ENCODE assay signal across 12 mouse cellular contexts in genomic region chr2:83722936-83723335, GRCm38 (mm10). TPM values are rescaled to one million over a fixed set of nuclear protein-coding genes. Genes with fewer than 3 reads are reported as not detected.
DNase-seq lines count a peak whose midpoint lies in the region; ATAC-seq and TF ChIP-seq lines count a peak whose summit lies in the region.
"Had no signal": no experiment of that assay in that cellular context is flagged by ENCODE, and none has a peak within 500 bp of the region (broad histone marks: within the 10 kb centered on the region; RNA-seq: fewer than 3 reads in every experiment).

No protein-coding gene starts in this region.

- in situ Hi-C loops in CH12.LX (cut with MboI; ENCODE audit: low pct_ligation_motif_present, low pct_unique_long_range_greater_than_20kb, low sequenced_read_pairs) = no loop called here

- no peak overlapping the region for H3K4me2 ChIP-seq in forebrain, embryonic 16.5 days (ENCODE audit: low read length)
- peak overlapping the region; percentile 55 for H3K4me2 ChIP-seq in kidney, embryonic 14.5 days (replicated peaks; ENCODE audit: low read depth, low read length)
- H3K4me2 ChIP-seq in CH12.LX (ENCODE audit: insufficient read depth, low read depth, poor library complexity, severe bottlenecking) = peak overlapping the region; percentile 66; the same call in 1 of the 2 replicates
- peak overlapping the region; percentile 76 for H3K4me2 ChIP-seq in limb, embryonic 13.5 days (replicated peaks)

- no peak for TF ChIP-seq RAD21 in CH12.LX (IDR thresholded peaks at IDR 0.05; ENCODE audit: low read depth, low read length)

- H3K9ac ChIP-seq in forebrain, embryonic 16.5 days (replicated peaks; ENCODE audit: low read depth, low read length) = no peak overlapping the region
- H3K9ac ChIP-seq in kidney, embryonic 14.5 days (ENCODE audit: low read depth, low read length) = no peak overlapping the region; the same call in 1 of the 2 replicates
- peak overlapping the region; percentile 39; the same call in 1 of the 2 replicates for H3K9ac ChIP-seq in CH12.LX (ENCODE audit: insufficient read depth, low read depth)
- H3K9ac ChIP-seq in limb, embryonic 13.5 days = no peak overlapping the region

- H3K27ac ChIP-seq in forebrain, embryonic 10.5 days = peak overlapping the region; percentile 97; the same call in 1 of the 2 replicates
- H3K27ac ChIP-seq in forebrain, embryonic 16.5 days (ENCODE audit: low read length) = no peak overlapping the region
- H3K27ac ChIP-seq in kidney, embryonic 14.5 days (ENCODE audit: low read depth, low read length) = peak overlapping the region; percentile 99
- no peak overlapping the region for H3K27ac ChIP-seq in CH12.LX (ENCODE audit: insufficient read depth, low read depth)
- H3K27ac ChIP-seq in limb, embryonic 13.5 days = peak overlapping the region; percentile 94; the same call in 1 of the 2 replicates

- TF ChIP-seq EP300 in CH12.LX (IDR thresholded peaks at IDR 0.05; ENCODE audit: low read length) = no peak

- no peak for ATAC-seq in forebrain, embryonic 16.5 days
- no peak for ATAC-seq in kidney, embryonic 14.5 days (ENCODE audit: low FRiP score, low TSS enrichment)
- ATAC-seq in limb, embryonic 13.5 days (ENCODE audit: low FRiP score, low read depth) = no peak
- ATAC-seq: midbrain, embryonic 13.5 days had no signal

- no peak for TF ChIP-seq CTCF in CH12.LX (conservative IDR thresholded peaks at IDR 0.05 in 1 of 2, IDR thresholded peaks at IDR 0.05 in 1 of 2; ENCODE audit: low read depth in 2 of 2, low read length in 2 of 2)

- H3K27me3 ChIP-seq in forebrain, embryonic 10.5 days (ENCODE audit: poor library complexity, severe bottlenecking) = no peaks in the 10 kb centered on the region
- no peaks in the 10 kb centered on the region; the same call in 1 of the 2 replicates for H3K27me3 ChIP-seq in forebrain, embryonic 16.5 days (replicated peaks; ENCODE audit: control insufficient read depth, insufficient read depth, low read length)
- no peaks in the 10 kb centered on the region for H3K27me3 ChIP-seq in kidney, embryonic 14.5 days (ENCODE audit: control insufficient read depth, insufficient read depth, low read length)
- H3K27me3 ChIP-seq in CH12.LX (replicated peaks) = no peaks in the 10 kb centered on the region
- no peaks in the 10 kb centered on the region for H3K27me3 ChIP-seq in limb, embryonic 13.5 days
- H3K27me3 ChIP-seq: midbrain, embryonic 13.5 days had no signal

- H3K4me3 ChIP-seq in forebrain, embryonic 10.5 days = peak overlapping the region; percentile 84; the same call in 1 of the 2 replicates
- H3K4me3 ChIP-seq in forebrain, embryonic 16.5 days (replicated peaks; ENCODE audit: low read length) = no peak overlapping the region
- no peak overlapping the region for H3K4me3 ChIP-seq in kidney, embryonic 14.5 days (ENCODE audit: low read length)
- peak overlapping the region in 1 of 3 experiments; percentile 94 for H3K4me3 ChIP-seq in CH12.LX (replicated peaks in 1 of 3; ENCODE audit: low read depth in 2 of 3, low read length in 2 of 3, poor library complexity in 1 of 3)
- 0 out of 2 replicates have a peak overlapping the region, but pooled peaks have one; percentile 82 for H3K4me3 ChIP-seq in limb, embryonic 13.5 days

- H3K79me2 ChIP-seq in CH12.LX (replicated peaks; ENCODE audit: control insufficient read depth, extremely low read depth, insufficient read depth, poor library complexity, severe bottlenecking) = peaks cover 29% of the 10 kb centered on the region

- H3K36me3 ChIP-seq in forebrain, embryonic 10.5 days (replicated peaks) = no peaks in the 10 kb centered on the region
- no peaks in the 10 kb centered on the region for H3K36me3 ChIP-seq in forebrain, embryonic 16.5 days (ENCODE audit: control insufficient read depth, insufficient read depth)
- no peaks in the 10 kb centered on the region for H3K36me3 ChIP-seq in kidney, embryonic 14.5 days (ENCODE audit: control insufficient read depth, insufficient read depth, low read length)
- H3K36me3 ChIP-seq in CH12.LX (replicated peaks in 1 of 2; ENCODE audit: control insufficient read depth in 1 of 2, insufficient read depth in 1 of 2, low read length in 1 of 2) = no peaks in the 10 kb centered on the region
- H3K36me3 ChIP-seq in limb, embryonic 13.5 days = no peaks in the 10 kb centered on the region
- H3K36me3 ChIP-seq: midbrain, embryonic 13.5 days had no signal

- dilution Hi-C loops in CH12.LX (cut with MboI; ENCODE audit: extremely low pct_ligation_motif_present, extremely low pct_unique_long_range_greater_than_20kb, low sequenced_read_pairs) = no loop called here

- TF ChIP-seq POLR2A in CH12.LX (IDR thresholded peaks at IDR 0.05; ENCODE audit: low read depth, low read length) = no peak

- DNase-seq in forebrain, embryonic 10.5 days (ENCODE audit: extremely low spot score, low spot score) = no peak
- no peak for DNase-seq in kidney, postnatal 25 days
- DNase-seq in CH12.LX (ENCODE audit: extremely low read depth) = no peak
- no peak for DNase-seq in frontal cortex, postnatal 36 days (ENCODE audit: low spot score in 2 of 2)
- DNase-seq in testis, postnatal 10 days (ENCODE audit: low spot score) = no peak
- DNase-seq: gastrocnemius, postnatal 10 days; kidney, postnatal 10 days; left cerebral cortex, postnatal 4 days had no signal

- no peaks in the 10 kb centered on the region for H3K9me3 ChIP-seq in forebrain, embryonic 10.5 days
- H3K9me3 ChIP-seq in forebrain, embryonic 16.5 days (ENCODE audit: control insufficient read depth, low read length) = no peaks in the 10 kb centered on the region
- no peaks in the 10 kb centered on the region for H3K9me3 ChIP-seq in kidney, embryonic 14.5 days (ENCODE audit: control insufficient read depth, low read length)
- no peaks in the 10 kb centered on the region for H3K9me3 ChIP-seq in CH12.LX (replicated peaks; ENCODE audit: low read length)
- no peaks in the 10 kb centered on the region for H3K9me3 ChIP-seq in limb, embryonic 13.5 days
- H3K9me3 ChIP-seq: midbrain, embryonic 13.5 days had no signal

- H3K4me1 ChIP-seq in forebrain, embryonic 10.5 days = peaks cover 32% of the 10 kb centered on the region
- peaks cover 13% of the 10 kb centered on the region for H3K4me1 ChIP-seq in forebrain, embryonic 16.5 days (replicated peaks; ENCODE audit: control insufficient read depth, insufficient read depth, low read length)
- peaks cover 14% of the 10 kb centered on the region for H3K4me1 ChIP-seq in kidney, embryonic 14.5 days (ENCODE audit: control insufficient read depth, insufficient read depth, low read length)
- H3K4me1 ChIP-seq in CH12.LX (ENCODE audit: control insufficient read depth in 1 of 2, insufficient read depth in 2 of 2) = peaks cover 2 to 17% of the 10 kb centered on the region in 2 experiments; a peak in 2 of 4 replicates
- H3K4me1 ChIP-seq in limb, embryonic 13.5 days = peaks cover 22% of the 10 kb centered on the region

TF ChIP-seq in CH12.LX, 34 proteins besides CTCF, POLR2A, EP300 and RAD21:
- TF ChIP-seq NELFE (IDR thresholded peaks at IDR 0.05; ENCODE audit: low read depth, low read length) (no peak), CHD2 (IDR thresholded peaks at IDR 0.05; ENCODE audit: low read length) (no peak), SMC3 (IDR thresholded peaks at IDR 0.05; ENCODE audit: low read depth, low read length) (no peak), ZC3H11A (IDR thresholded peaks at IDR 0.05; ENCODE audit: low read depth, low read length) (no peak), ZNF384 (IDR thresholded peaks at IDR 0.05; ENCODE audit: low read depth, low read length) (no peak), MAX (IDR thresholded peaks at IDR 0.05; ENCODE audit: low read length) (no peak), IRF4 (IDR thresholded peaks at IDR 0.05; ENCODE audit: low read depth, low read length) (no peak), MAZ (IDR thresholded peaks at IDR 0.05; ENCODE audit: low read depth, low read length) (no peak), MEF2A (IDR thresholded peaks at IDR 0.05; ENCODE audit: borderline replicate concordance, low read depth, low read length) (no peak), RCOR1 (conservative IDR thresholded peaks at IDR 0.05; ENCODE audit: low read depth, low read length) (no peak), PAX5 (IDR thresholded peaks at IDR 0.05; ENCODE audit: low read length) (no peak), JUN (IDR thresholded peaks at IDR 0.05; ENCODE audit: insufficient read depth, low read depth, low read length) (no peak), ELF1 (IDR thresholded peaks at IDR 0.05; ENCODE audit: low read depth, low read length) (no peak), MAFK (IDR thresholded peaks at IDR 0.05; ENCODE audit: insufficient replicate concordance, low read length) (no peak), NRF1 (IDR thresholded peaks at IDR 0.05; ENCODE audit: low read depth, low read length) (no peak), USF1 (IDR thresholded peaks at IDR 0.05; ENCODE audit: low read depth, low read length) (no peak), CHD1 (IDR thresholded peaks at IDR 0.05; ENCODE audit: low read depth, low read length) (no peak), ZKSCAN1 (IDR thresholded peaks at IDR 0.05; ENCODE audit: borderline replicate concordance, low read depth, low read length) (no peak), ETS1 (conservative IDR thresholded peaks at IDR 0.05; ENCODE audit: low read depth, low read length) (no peak), UBTF (IDR thresholded peaks at IDR 0.05; ENCODE audit: low read depth, low read length) (no peak)
TF ChIP-seq in CH12.LX: peak in this region for 0.

RNA-seq across cellular contexts. Expression of gene Itgav, which starts 1.3 kb away (rescaled TPM):
- 35.5 and 35.6 TPM in 2 replicates for polyA plus RNA-seq in forebrain, embryonic 10.5 days (2016; fragmentation: Nextera tagmentation; extraction: Ambion mirVana)
- 18.8 and 20.8 TPM in 2 replicates for polyA plus RNA-seq in forebrain, embryonic 16.5 days (2015; fragmentation: Nextera tagmentation; extraction: Ambion mirVana)
- polyA plus RNA-seq in kidney, embryonic 14.5 days (2014; fragmentation: Nextera tagmentation; extraction: Ambion mirVana) = 117 and 125 TPM in 2 replicates
- total RNA-seq in CH12.LX (2012; rRNA removed) = 25.0 and 25.5 TPM in 2 replicates
- 16.2 and 16.7 TPM in 2 replicates for total RNA-seq in CH12.LX (2014; rRNA removed)
- polyA plus RNA-seq in CH12.LX (2012; ENCODE audit: insufficient read length, low read depth) = 19.7 and 28.2 TPM in 2 replicates
- polyA plus RNA-seq in limb, embryonic 13.5 days (2015; fragmentation: Nextera tagmentation; extraction: Ambion mirVana) = 70.1 and 70.2 TPM in 2 replicates

Comparison
In these comparisons a context has a peak if more than half of its experiments do, and no peak if none do; other contexts are left out.
1. H3K27ac ChIP-seq: peak in forebrain, embryonic 10.5 days (single experiment), kidney, embryonic 14.5 days (single experiment) and limb, embryonic 13.5 days (single experiment); none in forebrain, embryonic 16.5 days (single experiment) and CH12.LX (single experiment).
2. H3K4me3 ChIP-seq: peak in forebrain, embryonic 10.5 days (single experiment) and limb, embryonic 13.5 days (single experiment); none in forebrain, embryonic 16.5 days (single experiment) and kidney, embryonic 14.5 days (single experiment).